Mouse (Mus musculus): ENCODE data around the gene Trpv2. TPM values are rescaled to one million over a fixed set of nuclear protein-coding genes. Genes with fewer than 3 reads are reported as not detected.

The Trpv2 gene
- 1 to 10 TPM; 1.7 to 2.4 TPM for total RNA-seq (2021)
- long read RNA-seq, experiment 1, partial matches to known transcripts: 1 of 1 reads
- long read RNA-seq, experiment 1, other reads (novel, unspliced or antisense): 0 of 1 reads
- long read RNA-seq, experiment 2, partial matches to known transcripts: 1 of 2 reads
- long read RNA-seq, experiment 2, other reads (novel, unspliced or antisense): 1 of 2 reads

DNA sequence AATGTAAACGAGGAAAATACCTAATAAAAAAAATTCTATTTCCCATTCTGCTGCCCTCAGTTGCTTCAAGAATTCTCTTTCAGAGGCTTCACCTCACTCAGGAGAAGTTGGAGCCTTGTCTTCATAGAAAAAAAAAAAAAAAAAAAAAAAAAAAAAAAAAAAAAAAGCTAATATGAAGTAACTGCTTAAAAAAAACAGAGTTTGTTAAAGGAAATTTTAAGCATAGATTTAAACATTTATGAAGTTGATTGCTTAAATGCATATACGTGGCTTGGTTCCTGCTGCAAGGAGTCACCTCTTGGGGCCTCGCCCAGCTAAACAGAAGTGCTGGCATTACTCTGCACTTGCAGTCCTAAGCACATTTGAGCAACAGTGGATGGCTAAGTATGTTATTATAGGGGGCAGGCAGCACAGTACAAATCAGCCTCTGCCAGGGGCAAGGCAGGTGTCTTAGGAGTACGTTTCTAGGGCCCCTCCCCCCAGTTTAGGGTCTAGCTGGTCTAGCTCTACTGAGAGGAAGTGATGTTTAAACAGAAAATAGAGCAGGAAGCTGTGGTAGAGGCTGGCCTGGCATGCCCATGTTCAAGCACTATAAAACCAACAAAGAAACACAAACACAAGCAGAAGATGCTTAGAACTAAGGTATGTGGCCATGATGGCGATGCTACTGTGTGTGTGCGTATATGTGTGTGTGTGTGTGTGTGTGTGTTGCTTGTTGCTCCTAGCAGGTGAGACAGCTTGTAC lies at the start of gene Trpv2:
Gene Trpv2 (plus strand): TSS at position 528 of the 744 bp plus-strand sequence.
- DNase-seq: no peak
- intact Hi-C loops (cut with DNase I; ENCODE audit: low total_unique reads): no loop called here

DNA sequence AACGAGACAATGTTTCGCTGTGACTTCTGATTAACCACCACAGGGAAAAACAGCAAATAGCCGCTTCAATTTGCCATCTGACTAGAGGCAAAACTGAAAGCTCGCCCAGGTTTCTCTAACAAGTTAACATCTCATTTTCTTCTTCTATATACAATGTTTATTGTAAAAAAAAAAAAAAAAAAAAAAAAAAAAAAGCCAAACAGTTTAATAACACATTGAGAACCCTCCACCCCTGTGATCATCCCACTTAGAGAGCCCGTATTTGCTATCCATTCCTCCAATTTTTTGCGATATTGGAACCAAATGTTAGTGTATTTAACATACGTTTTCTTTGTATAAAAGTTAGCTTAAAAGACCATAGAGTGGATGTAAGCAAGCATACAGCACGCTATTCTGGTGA lies 37.2 kb upstream of the Trpv2 start:
- no peak for DNase-seq
- intact Hi-C loops (cut with DNase I; ENCODE audit: low total_unique reads): no loop called here

- DNase-seq: no peak
- intact Hi-C loops (cut with DNase I; ENCODE audit: low total_unique reads): no loop called here
Observed at GRCm38 (mm10) chr11:62537590-62537989, 36.7 kb upstream of the Trpv2 start.

DNA sequence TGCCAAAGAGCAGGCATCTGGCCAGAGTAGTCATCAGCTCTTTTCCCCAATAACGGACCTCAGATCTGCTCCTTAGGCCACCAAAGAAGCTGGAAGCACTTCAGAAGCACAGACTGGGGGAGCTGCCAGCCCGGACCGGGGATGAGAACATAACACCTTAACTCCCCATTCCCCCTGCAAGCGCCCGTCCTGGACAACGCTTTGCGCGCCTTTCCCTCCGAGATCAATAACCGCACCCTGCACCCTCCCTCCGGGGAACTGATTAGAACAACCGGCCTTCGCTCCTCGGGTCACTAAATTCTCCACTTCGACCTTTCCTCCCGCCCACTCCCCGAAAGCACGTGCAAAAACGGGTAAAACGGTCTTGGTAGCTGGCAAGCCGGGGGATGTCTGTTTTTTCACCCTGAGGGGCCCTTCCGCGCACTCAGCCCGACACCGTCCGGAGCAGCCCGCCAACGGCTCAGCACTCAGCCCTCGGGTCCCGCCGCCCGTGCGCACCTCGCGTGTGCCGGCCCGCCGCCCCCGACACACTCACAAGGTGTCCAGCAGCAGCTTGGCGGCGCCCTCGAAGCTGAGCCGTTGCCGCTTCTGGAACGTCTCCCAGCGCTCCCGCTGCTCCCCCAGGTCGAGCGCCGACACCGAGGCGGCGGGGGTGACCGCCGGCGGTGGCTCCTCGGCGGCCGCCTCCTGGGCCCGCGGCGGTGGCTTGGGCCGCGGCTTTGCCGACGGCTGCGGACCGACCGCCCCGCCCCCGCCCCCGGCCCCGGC lies 35.8 kb upstream of the Trpv2 start:
- DNase-seq: peak; percentile 69
- intact Hi-C loops (cut with DNase I; ENCODE audit: low total_unique reads): no loop called here

DNA sequence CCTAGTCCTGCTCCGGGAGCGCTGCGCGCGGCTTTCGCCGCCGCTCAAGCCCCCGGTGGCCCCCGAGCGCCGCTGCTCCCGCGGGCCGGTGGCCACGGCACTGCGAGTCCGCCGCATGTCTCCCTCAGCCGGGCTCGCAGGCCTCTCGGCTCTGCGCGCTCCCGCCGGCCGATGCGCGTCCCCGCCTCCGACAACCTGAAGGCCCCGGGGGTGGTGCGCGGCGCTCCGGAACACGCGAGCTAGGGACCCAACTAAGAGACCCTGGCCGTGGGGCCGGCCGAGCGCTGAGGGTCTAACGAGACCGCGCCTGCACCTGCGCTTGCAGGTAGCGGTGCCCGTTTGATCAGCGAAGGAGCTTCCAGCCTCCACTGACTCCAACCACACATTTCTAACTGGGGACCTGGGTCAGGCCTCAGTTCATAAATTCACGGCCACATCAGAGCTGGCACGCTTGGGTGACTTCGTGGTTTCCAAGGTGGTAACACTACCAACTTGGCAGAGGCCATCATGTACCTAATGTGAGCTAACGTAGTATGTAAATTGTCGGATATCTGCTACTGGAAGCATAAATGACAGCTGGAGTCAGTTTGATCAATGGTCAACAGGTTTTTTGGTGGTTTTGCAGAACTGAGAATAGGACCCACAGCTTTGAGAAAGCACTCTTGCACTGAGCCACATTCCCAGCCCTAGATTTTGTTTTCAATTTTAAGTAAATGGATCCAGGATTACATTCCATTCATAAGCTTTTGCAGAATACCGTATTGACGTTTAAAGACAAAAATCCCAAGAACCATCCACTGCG lies 35.0 kb upstream of the Trpv2 start, which contains the start of gene Cenpv:
Gene Cenpv (minus strand): TSS at position 173 of the 802 bp plus-strand sequence.
- DNase-seq: peak; percentile 73
- intact Hi-C loops (cut with DNase I; ENCODE audit: low total_unique reads): no loop called here

GRCm38 (mm10) chr11:62540167-62540566 lies 34.1 kb upstream of the Trpv2 start:
- no peak for DNase-seq
- intact Hi-C loops (cut with DNase I; ENCODE audit: low total_unique reads): no loop called here

DNA sequence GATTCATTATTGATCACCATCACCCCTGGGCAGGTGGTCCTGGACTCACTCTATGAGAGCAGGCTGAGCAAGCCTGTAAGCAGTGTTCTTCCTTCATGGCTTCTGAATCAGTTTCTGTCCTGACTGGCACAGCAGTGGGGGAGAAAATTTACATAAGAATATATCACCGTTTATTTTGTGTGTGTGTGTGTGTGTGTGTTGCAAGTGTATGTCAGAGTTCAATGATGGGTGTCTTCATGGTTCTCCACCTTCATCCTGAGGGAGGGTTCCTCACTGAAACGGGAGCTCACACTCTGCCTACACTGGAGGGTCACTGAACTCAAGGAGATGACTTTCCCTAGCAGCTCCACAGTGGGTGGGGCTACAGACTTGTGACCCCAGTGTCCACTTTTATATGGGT lies 33.3 kb upstream of the Trpv2 start:
- intact Hi-C loops (cut with DNase I; ENCODE audit: low total_unique reads): no loop called here

GRCm38 (mm10) chr11:62541581-62541980 lies 32.7 kb upstream of the Trpv2 start:
- DNase-seq: no peak
- intact Hi-C loops (cut with DNase I; ENCODE audit: low total_unique reads): no loop called here

More for the DNA sequence above, 33.3 kb upstream of the Trpv2 start:
- DNase-seq: no peak

- intact Hi-C loops (cut with DNase I; ENCODE audit: low total_unique reads): no loop called here
- no peak for DNase-seq
Observed at GRCm38 (mm10) chr11:62543991-62544390, 30.3 kb upstream of the Trpv2 start.

- intact Hi-C loops (cut with DNase I; ENCODE audit: low total_unique reads): no loop called here
- peak; percentile 88 for DNase-seq
Observed at GRCm38 (mm10) chr11:62549782-62550181, 24.5 kb upstream of the Trpv2 start.

- intact Hi-C loops (cut with DNase I; ENCODE audit: low total_unique reads): no loop called here
- peak; percentile 39 for DNase-seq
Observed at GRCm38 (mm10) chr11:62550227-62550685, 24.0 kb upstream of the Trpv2 start.

DNA sequence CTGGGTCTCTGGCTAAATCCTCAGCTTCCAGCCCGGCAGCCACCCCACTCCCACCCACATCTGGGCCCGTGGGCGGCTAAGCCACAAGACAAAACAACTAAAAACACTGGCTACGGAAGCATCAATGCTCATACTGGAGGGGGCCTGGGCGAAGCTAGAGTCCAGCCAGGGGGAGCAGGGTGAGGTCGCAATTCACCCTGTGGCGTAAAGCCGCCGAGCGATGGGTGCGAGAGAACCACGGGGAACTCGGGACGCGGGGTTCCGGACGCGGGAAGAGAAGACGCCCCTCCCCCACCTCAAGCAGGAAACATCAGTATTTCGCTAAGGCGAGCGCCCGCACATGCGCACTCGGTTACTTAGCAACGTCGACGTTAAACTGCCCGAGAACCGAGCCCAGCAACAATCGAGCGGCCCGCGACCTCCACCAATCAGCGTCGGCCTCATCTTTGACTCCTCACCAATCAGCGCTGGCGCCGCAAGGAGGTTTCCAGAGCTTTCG lies 23.5 kb upstream of the Trpv2 start, which contains the start of gene Ubb:
Gene Ubb (plus strand): TSS at position 445 of the 499 bp plus-strand sequence.
- peak; percentile 99 for DNase-seq

DNA sequence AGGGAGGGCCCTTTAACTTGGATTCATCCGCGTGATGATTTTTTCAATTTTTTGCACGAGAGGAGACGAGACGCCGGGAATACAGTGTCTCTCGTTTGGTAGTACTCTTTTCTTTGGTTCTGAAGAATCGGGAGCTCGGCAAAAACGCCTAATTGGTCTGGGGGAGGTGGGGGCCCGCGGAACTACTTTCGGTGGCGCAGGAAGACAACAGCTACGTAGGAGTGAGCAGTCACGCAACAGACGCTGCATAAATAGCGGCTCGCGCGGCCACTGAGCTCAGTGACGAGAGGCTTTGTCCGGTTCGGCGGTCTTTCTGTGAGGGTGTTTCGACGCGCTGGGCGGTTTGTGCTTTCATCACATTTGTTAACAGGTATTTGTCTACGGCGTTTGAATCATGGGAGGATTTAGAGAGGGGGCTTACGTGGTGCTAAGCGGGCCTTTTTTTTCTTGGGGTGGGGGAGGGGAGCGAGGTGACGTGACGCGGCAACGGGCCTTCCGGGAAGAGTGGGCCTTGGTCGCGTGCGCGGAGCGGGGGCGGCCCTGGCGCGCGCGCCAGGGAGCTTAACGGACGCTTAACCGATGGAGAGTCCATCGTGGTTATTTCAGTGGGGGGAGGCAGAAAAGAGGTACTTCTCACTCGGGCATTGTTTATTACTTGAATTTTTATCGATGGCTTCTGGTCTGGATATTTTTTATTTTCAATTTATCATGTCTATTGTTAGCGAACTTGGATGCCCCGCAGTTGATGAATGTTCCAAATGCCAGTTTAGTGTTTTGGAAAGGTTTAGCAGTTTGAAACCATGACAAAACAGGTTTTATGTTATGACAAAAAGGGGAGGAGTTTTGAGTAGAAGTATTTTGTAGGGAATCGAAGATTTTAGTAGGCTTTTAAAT lies 22.8 kb upstream of the Trpv2 start:
- DNase-seq: peak; percentile 92
- intact Hi-C loops (cut with DNase I; ENCODE audit: low total_unique reads): no loop called here

More for the DNA sequence above, 23.5 kb upstream of the Trpv2 start, which contains the start of gene Ubb:
- intact Hi-C loops (cut with DNase I; ENCODE audit: low total_unique reads): no loop called here

- no peak for DNase-seq
- intact Hi-C loops (cut with DNase I; ENCODE audit: low total_unique reads): no loop called here
Observed at GRCm38 (mm10) chr11:62553186-62553585, 21.1 kb upstream of the Trpv2 start.

DNA sequence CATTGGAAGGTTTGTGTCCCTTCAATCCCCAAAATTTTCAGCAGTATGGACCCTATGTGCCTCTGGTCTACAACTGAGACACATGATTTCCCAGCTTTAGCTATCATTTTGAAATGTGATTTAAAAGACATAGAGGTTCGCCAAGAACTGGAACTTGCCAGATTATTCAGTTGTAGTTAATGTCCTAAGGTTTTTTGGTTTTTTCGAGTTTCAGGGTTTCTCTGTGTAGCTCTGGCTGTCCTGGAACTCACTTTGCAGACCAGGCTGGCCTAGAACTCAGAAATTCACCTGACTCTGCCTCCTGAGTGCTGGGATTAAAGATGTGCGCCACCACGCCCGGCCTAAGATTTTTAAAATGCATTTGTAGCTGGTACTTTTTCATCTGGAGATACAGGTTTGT lies 20.7 kb upstream of the Trpv2 start:
- DNase-seq: no peak
- intact Hi-C loops (cut with DNase I; ENCODE audit: low total_unique reads): no loop called here

GRCm38 (mm10) chr11:62554163-62554855 lies 20.0 kb upstream of the Trpv2 start:
- intact Hi-C loops (cut with DNase I; ENCODE audit: low total_unique reads): no loop called here
- DNase-seq: no peak

DNA sequence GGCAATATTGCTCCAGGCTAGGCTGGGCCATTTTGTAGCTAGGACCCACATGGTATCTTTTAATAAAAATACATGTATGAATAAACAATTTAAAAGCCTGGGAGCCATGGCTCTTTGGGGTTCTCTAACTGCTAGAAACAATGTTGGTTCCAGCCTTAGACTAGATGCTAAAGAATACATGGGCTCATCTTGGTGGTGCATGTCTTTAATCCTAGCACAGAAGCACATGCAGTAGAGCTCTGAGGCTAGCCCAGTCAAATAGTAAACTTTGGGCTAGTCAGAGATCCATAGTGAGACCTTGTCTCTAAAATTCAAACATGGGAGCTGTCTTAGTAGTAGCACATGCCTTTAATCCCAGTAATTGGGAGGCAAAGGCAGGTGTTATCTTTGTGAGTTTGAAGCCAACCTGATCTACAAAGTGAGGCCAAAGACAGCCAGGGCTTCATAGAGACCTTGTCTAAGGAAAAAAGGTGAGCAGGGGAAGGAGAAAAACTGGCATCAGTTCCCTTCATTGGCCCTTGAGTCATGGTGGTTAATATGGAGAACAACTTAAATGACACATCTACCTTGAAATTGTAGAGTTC lies 19.3 kb upstream of the Trpv2 start:
- intact Hi-C loops (cut with DNase I; ENCODE audit: low total_unique reads): no loop called here
- no peak for DNase-seq
